Mouse (Mus musculus): ENCODE data around the gene Mybph. TPM values are rescaled to one million over a fixed set of nuclear protein-coding genes. Genes with fewer than 3 reads are reported as not detected.

Gene Mybph
- total RNA-seq (2023), result under 1 TPM; 0.44 to 0.46 TPM

DNA sequence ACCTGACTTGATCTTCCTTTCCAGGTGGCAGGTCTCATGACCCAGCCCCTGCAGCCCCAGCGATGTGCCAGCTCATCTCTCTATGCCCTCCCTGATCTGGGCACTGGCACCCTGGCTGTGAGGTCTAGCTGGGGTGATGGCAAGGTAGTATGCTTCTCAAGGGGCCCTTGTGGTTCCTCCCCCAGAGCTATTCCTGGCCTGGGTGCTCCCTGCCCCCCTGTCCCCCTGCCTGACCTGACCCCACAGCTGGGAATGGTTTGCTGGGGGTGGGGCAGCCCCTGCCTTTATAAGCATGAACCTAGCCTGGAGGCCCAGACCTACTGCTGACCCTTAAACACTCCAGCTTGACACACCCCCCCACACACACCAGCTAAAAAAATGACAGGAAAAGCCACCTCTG is at the start of gene Mybph:
Mybph (plus strand) TSS at position 323 of the 400 bp plus-strand sequence.

DNA sequence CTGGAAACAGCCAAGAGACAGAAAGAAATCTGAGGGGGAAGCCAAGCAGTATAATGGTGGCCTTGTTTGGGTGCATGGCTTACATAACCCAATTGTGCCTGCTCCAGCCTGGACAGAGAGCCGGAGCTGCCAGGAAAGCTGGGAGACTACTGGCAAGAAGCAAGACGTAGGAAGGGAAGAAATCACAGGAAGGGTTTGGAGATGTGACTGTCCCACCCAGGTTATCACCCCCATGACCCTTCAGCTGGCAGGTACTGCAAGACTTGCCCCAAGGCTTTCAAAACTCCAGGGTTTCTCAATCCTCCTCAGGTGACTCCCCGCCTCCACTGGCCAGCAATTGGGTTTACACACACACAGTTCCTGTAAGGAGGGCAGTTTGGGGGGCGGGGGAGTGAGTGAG is 11.2 kb upstream of the Mybph start, which contains the start of gene Chil1:
Chil1 (plus strand) TSS at position 152 of the 400 bp plus-strand sequence.

DNA sequence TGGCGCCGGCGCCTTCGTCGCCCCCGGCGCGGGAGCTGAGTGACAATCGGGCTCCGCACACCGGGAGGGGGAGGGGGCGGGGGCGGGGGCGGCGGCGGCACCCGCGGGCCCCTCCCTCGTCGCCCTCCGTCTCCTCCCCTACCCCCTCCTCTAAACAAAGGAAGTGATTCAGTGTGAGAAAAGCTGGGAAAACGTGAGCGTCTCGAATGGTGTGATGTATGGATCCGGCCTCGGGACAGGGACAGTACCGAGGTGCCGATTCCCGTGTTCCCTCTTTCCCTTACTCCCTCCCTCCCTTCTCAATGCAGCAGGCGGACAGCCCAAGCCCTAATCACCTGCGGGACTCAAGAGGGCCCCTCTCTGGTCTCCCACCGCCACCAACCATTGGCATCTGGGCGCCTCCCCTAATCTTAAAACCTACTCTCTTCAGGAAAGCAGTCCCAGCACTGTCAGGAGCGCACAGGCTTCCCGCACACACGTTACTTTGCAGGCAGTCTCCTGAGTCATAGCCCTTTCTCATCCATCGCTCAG is 42.2 kb downstream of the Mybph start, which contains the start of gene Adora1:
Adora1 (minus strand) TSS at position 41 of the 531 bp plus-strand sequence.

Other genes with a start within 250 kb of the Mybph start
- gene Fmod, start 156.2 kb upstream of the Mybph start, total RNA-seq (2023), result under 1 TPM in 1 of 2 experiments, not detected in 1; 0.18 TPM
- gene Btg2, start 114.3 kb upstream of the Mybph start, total RNA-seq (2023), result 100 to 1,000 TPM; 778 to 949 TPM
- 10 to 100 TPM; 33.5 to 35.1 TPM for gene Chit1, start 82.2 kb upstream of the Mybph start, total RNA-seq (2023)
- 100 to 1,000 TPM; 596 to 624 TPM for gene Chil1, start 11.3 kb upstream of the Mybph start, total RNA-seq (2023)
- gene Adora1, start 42.0 kb downstream of the Mybph start, total RNA-seq (2023), result not detected
- gene Myog, start 96.5 kb downstream of the Mybph start, total RNA-seq (2023), result not detected
- gene Ppfia4, start 139.5 kb downstream of the Mybph start, total RNA-seq (2023), result 10 to 100 TPM; 11.4 to 11.9 TPM
- gene Tmem183a, start 168.5 kb downstream of the Mybph start, total RNA-seq (2023), result 10 to 100 TPM; 43.2 to 64.0 TPM
- gene 4933406M09Rik, start 192.5 kb downstream of the Mybph start, total RNA-seq (2023), result not detected
- 10 to 100 TPM; 51.7 to 56.4 TPM for gene Cyb5r1, start 212.1 kb downstream of the Mybph start, total RNA-seq (2023)
- 100 to 1,000 TPM; 258 to 272 TPM for gene Adipor1, start 221.9 kb downstream of the Mybph start, total RNA-seq (2023)